Mouse (Mus musculus) gastrocnemius, postnatal 14 days (tissue): Measurements from ENCODE around the gene Gm20390. TPM values are rescaled to one million over a fixed set of nuclear protein-coding genes. Genes with fewer than 3 reads are reported as not detected.

Experiments used
- DNase-seq: peaks from one replicate; pipeline ENCODE4 v3.0.0; 2021; ENCODE audit warnings: mixed read lengths
- intact Hi-C: fragments of 180-260 bp; cut with DNase I; formaldehyde crosslinking; loops from one replicate; pipeline ENCODE4 v1.15.1; 2025; ENCODE audit warnings: low total_unique reads
- total RNA-seq, 2 experiments: library from RNA; stranded (reverse); gene quantifications; 2 replicates each; pipeline ENCODE4 v1.2.3; 2021

The Gm20390 gene
- total RNA-seq, 2 experiments from 2014 or later, result 19.9 to 21.9 TPM

GRCm38 (mm10) chr11:93907839-93908238 is 60.3 kb downstream of the Gm20390 start:
- intact Hi-C loops, result no loop called here
- no peak for DNase-seq

GRCm38 (mm10) chr11:93906834-93907233 is 61.3 kb downstream of the Gm20390 start:
- DNase-seq, result no peak
- intact Hi-C loops, result no loop called here

Other genes starting within 250 kb of the Gm20390 start
- gene Utp18, start 82.5 kb downstream of the Gm20390 start, total RNA-seq, result 10 to 100 TPM in 1 of 2 experiments, 1 to 10 TPM in 1; 7.8 to 10.7 TPM
- 10 to 100 TPM; 12.4 to 19.0 TPM for gene Mbtd1, start 82.4 kb downstream of the Gm20390 start, total RNA-seq
- gene Nme2, start 12.0 kb downstream of the Gm20390 start, total RNA-seq, result 100 to 1,000 TPM; 541 to 581 TPM
- 10 to 100 TPM; 18.2 to 20.6 TPM for gene Nme1, start 228 bp upstream of the Gm20390 start, total RNA-seq
- gene Spag9, start 27.8 kb upstream of the Gm20390 start, total RNA-seq, result 100 to 1,000 TPM; 120 to 123 TPM
- gene Tob1, start 243.2 kb upstream of the Gm20390 start, total RNA-seq, result 100 to 1,000 TPM; 133 to 139 TPM